Mouse (Mus musculus): Measurements from ENCODE around the gene Ddo. TPM values are rescaled to one million over a fixed set of nuclear protein-coding genes. Genes with fewer than 3 reads are reported as not detected.
A peak's percentile ranks its signal among the peaks of the same experiment; 100 is the strongest.

Ddo gene
- total RNA-seq, 2 experiments from 2014 or later = 9.5 to 11.1 TPM

DNA sequence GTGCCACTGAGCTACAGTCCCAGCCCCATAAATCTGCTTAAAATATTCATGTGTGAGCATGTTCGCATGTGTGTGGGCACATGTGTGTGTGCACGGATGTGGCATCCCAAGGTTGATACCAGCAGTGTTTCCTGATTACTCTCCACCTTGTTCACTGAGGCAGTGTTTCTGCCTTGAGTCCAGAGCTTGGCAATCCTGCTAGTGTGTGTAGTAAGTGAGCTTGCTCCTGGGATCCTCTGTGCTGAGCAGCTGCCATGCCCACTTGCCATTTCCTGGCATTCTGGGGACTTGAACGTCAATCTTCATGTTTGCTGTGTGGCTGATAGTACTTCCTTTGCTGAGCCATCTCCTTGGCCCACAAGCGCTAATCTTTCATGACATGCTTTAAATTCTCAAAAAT is 85.3 kb downstream of the Ddo start:
- DNase-seq (ENCODE audit: low spot score in 2 of 2) = peak in 1 of 2 experiments; percentile 7

DNA sequence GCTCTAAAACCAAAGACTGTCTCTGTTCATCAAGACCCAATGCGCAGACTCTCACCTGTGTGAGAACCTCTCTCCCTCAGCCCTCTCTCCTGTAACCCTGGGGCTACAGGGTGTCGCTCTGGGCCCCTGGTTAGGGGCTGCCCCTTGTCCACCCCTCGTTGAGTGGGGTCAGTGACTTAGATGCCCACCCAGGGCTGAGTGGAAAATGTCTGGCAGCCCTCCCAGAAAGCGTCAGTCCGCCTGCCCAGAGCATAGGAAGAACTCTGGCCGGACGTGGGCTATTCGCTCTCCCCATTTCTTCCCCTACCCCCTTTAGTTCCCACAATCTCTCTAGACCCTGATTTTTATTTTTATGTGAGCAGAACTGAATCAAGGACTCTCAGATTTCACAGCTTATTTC is 86.5 kb downstream of the Ddo start:
- DNase-seq (ENCODE audit: low spot score in 2 of 2) = peak in 1 of 2 experiments; percentile 6

DNA sequence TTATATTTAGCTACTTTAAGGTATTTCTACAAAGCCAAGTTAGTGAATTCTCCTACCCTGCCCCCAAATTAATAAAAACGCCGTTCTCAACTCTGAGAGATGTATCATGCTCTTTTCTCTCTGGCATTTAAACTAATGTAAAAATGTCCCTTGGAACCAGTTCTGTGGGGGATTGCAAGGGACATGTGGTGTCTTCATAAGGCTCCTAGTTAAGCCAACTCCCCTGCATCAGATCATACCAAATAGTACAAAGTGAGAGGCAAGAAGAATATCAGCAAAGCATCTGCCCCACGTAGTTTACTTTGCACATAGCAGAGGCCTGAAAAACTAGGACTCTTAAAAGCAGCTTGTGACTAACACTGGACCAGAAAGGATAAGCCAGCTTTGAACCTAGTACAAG is 86.9 kb downstream of the Ddo start:
- DNase-seq (ENCODE audit: low spot score in 2 of 2) = peak; percentile 11 to 64

DNA sequence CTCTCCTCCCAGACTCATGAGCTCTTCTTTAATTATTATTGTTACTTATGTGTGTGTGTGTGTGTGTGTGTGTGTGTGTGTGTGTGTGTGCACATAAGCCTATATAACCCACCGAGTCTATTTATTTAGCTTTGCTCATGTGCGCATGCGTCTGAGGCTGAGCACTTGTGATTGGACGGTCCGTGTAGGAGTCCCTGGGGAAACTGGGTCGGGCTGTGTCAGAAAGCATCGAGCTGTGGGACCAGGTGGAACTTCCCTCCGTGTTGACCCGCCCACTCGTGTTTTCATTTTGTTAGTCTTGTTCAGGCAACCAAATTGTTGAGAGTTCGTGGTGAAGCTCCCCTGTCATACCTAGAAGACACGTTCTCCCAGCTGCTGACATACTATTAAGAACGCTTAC is 88.6 kb downstream of the Ddo start:
- DNase-seq (ENCODE audit: low spot score in 2 of 2) = no peak

DNA sequence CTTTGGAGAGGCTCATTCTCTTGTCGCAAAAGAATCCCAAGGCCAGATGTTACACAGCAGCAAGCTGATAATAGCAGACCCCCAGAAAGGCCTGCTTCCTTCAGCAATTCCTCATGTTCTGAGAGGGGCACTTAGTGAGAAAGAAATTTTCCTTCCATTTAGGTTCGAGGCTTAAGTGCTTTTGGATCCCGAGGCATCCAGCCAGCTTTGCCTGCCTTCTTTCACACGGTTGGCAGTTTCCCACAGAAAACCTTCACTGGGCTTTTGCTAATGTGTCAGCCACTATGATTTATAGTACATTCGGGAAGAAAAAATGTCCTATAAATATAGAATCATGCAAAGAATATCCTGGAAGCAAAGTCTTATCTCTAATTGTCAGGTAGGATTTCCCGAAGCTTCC is 89.3 kb downstream of the Ddo start:
- DNase-seq (ENCODE audit: low spot score in 2 of 2) = peak in 1 of 2 experiments; percentile 1

DNA sequence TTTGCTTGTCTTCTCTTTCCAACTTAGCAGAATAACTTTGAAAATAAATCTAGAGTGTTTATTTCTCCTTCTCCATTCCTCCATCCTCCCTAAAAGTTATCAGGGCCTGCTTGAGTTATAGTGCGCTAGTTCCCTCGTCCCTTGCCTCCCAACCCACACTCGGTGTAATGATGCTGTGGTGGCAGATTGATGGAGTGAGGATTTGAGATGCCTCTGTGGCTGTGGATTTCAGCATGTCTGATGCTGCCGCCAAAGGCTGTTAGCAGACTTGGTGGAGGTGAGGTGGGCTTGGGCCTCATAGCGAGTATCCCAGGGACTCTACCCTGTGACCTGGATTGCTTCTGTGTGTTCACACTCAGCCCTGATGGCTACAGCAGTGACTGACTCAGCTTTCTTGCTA is 91.1 kb downstream of the Ddo start:
- peak in 1 of 2 experiments; percentile 1 for DNase-seq (ENCODE audit: low spot score in 2 of 2)

DNA sequence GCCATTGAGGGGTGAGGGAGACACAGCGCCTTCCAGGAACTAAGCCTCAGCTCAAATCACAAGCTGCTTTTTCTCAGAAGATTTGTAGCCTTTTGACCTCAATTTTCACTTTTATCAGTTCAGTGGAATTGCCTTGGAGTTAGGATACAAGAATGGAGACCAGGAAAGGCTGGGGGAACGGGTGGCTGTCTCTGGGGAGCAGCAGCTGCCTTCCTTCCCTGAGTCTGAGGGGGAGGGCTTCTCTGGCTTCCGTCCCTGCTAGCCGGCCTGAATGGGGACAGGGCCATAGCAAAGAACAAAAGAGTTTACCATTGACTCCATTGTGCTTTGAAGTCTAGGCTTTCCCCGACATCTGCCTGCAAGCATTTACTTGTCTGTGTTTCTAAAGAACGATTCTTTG is 94.5 kb downstream of the Ddo start:
- peak in 1 of 2 experiments; percentile 0 for DNase-seq (ENCODE audit: low spot score in 2 of 2)

DNA sequence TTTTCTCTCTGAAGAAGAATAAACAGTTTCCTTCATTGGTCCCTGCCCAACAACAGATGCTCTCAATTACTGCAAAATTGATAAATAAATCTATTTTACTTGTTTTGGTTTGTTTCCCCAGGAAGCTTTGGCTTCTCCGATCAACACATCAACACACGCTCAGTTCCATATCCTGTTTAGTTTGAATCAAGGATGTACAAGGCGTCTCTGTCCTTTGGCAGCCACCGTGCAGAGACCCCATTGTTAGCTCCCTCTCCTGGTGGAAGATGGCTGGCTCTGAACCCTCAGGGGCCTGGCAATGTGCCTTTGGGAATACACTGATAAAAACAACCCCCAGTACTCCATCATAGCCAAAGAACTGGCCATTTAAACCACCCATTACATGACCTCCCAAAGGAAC is 95.3 kb downstream of the Ddo start:
- DNase-seq (ENCODE audit: low spot score in 2 of 2) = no peak

DNA sequence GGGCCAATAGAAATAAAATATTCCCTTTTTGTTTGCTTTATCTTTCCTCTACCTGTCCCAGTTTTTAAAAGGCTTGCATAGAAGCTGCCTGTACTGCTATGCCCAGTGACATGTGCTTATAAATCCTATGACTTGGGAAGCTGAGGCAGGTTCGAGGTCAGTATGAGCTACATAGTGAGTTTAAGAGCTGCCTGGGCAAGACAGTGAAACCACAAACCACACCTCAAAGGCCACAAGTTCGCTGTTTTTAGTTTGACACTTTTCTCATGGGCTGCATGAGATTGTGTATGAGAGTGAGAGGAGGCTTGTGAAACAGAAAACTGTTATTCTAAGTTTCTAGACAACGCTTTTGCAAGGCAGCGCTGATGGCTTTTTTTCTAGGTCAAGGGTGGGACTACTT is 95.7 kb downstream of the Ddo start:
- peak in 1 of 2 experiments; percentile 5 for DNase-seq (ENCODE audit: low spot score in 2 of 2)

DNA sequence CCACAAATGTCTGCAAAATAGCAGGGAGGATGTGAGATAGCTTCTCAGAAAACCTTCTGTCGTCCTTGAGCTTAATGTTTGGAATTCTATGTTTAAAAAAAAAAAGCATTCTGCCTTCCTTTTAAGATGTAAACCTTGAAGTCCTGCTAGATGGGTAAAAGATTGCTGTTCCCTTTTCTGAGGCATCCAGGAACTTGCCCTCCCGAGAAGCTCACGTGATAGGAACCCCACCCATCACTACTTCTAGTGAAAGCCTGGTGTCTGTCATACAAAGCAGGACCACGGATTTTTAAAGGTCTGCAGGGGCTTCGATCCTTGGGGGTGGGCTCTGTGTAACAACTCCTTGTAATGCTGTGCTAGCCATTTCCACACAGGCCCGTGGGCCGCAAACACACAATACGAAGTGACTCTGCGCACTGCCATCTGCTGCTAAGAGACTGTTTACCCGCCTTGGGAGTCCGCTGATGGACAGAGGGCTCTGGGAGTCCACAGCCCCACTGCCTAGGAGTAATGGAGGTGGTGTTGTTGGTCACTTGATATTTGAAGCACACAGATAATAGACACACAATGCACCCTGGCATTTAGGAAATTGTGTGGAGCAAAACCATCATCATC is 96.6 kb downstream of the Ddo start:
- peak in 1 of 2 experiments; percentile 15 for DNase-seq (ENCODE audit: low spot score in 2 of 2)

DNA sequence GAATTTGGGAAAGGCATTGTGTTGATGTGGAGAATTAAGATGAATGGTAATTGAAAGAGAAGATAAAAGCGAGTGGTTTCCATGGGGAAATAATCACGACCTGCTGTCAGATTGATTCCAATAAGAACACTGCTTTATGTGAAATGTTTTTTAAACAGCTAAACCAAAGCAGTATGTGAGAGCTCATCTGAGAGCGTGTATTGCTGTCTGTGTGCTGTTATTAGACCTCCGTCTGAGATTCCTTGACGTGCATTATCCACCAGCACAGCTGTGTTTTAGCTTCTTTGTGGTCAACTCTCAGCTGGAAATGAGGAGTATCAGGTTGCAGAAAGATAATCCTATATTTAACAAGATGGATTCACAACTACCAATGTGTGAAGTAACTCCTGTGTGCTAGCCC is 97.2 kb downstream of the Ddo start:
- DNase-seq (ENCODE audit: low spot score in 2 of 2) = peak in 1 of 2 experiments; percentile 4

DNA sequence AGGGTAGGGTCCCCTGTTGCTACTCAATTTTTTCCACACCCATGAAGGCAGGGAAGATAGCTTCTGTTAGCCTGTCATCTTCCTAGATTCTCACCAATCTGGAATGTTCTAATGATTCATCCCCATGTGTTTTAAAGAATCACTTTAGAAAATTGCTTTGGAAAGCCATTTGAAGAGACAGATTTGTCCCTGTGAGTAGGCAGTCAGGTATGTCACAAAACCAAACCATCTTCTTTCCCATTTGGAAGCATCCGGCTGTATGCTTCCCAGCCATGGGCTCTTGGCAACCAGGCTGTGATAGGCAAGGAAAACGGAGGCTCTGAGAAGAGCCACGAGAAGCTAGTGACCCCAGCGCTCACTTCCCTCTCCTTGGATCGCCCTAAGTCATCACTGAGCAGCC is 100.4 kb downstream of the Ddo start:
- peak; percentile 5 to 52 for DNase-seq (ENCODE audit: low spot score in 2 of 2)

Other genes with a start within 250 kb of the Ddo start
- not detected for gene Slc22a16, start 59.7 kb upstream of the Ddo start, total RNA-seq (2021)
- 1 to 10 TPM; 1.2 to 1.9 TPM for gene Mettl24, start 53.3 kb downstream of the Ddo start, total RNA-seq (2021)

Measured in layer of hippocampus, postnatal 14 days (tissue).